Comparison of ENCODE assay signal across 1 mouse cellular context in genomic region chr16:34975544-34975943, GRCm38 (mm10).
TF ChIP-seq lines count a peak whose summit lies in the region.

No protein-coding gene starts in this region.

TF ChIP-seq in CH12.LX, 34 proteins besides CTCF, POLR2A, EP300 and RAD21 (continued from another document):
- no peak for TF ChIP-seq KAT2A (IDR thresholded peaks at IDR 0.05; ENCODE audit: insufficient replicate concordance, low read length)
- no peak for TF ChIP-seq USF2 (conservative IDR thresholded peaks at IDR 0.05; ENCODE audit: low read depth, low read length)
- TF ChIP-seq ZKSCAN1 (IDR thresholded peaks at IDR 0.05; ENCODE audit: borderline replicate concordance, low read depth, low read length) = no peak
- peak; percentile 33; the same call in 1 of the 2 replicates for TF ChIP-seq IRF4 (IDR thresholded peaks at IDR 0.05; ENCODE audit: low read depth, low read length)
- TF ChIP-seq NELFE (IDR thresholded peaks at IDR 0.05; ENCODE audit: low read depth, low read length) = no peak
- no peak for TF ChIP-seq PAX5 (IDR thresholded peaks at IDR 0.05; ENCODE audit: low read length)
- TF ChIP-seq CHD1 (IDR thresholded peaks at IDR 0.05; ENCODE audit: low read depth, low read length) = no peak
- no peak for TF ChIP-seq MXI1 (IDR thresholded peaks at IDR 0.05; ENCODE audit: low read depth, low read length)
- 0 out of 2 replicates have a peak, but pooled peaks have one; percentile 6 for TF ChIP-seq ZC3H11A (IDR thresholded peaks at IDR 0.05; ENCODE audit: low read depth, low read length)
- TF ChIP-seq MEF2A (IDR thresholded peaks at IDR 0.05; ENCODE audit: borderline replicate concordance, low read depth, low read length) = no peak
- TF ChIP-seq MAZ (IDR thresholded peaks at IDR 0.05; ENCODE audit: low read depth, low read length) = no peak
- no peak for TF ChIP-seq JUN (IDR thresholded peaks at IDR 0.05; ENCODE audit: insufficient read depth, low read depth, low read length)
- TF ChIP-seq MYC (IDR thresholded peaks at IDR 0.05; ENCODE audit: low read depth, low read length) = no peak
- TF ChIP-seq GABPA (IDR thresholded peaks at IDR 0.05; ENCODE audit: insufficient replicate concordance, low read depth, low read length) = no peak
TF ChIP-seq in CH12.LX: peak in this region for 3.
